Mouse (Mus musculus) intestine, embryonic 14.5 days (tissue): ENCODE measurements at regions not wholly inside any gene's neighbourhood (a gene's known extent, or its start where the extent isn't known, plus 50 kb on each side); places are given as distances from the start of the nearest gene placed in this dataset.

ENCODE experiments used
- ATAC-seq: fragments of 200-750 bp; cut with Nextera tagmentation; replicated peaks from 2 replicates; pipeline ENCODE4 v1.8.0; 2017; ENCODE audit warnings: low read depth, moderate number of reproducible peaks, moderate TSS enrichment, moderate library complexity; ENCODE audit not compliant: low FRiP score, low TSS enrichment
- DNase-seq: peaks from one replicate; pipeline ENCODE4 v3.0.0-alpha.2; 2018; ENCODE audit warnings: low spot score
- H3K27ac ChIP-seq: fragments of 300-500 bp; sonication (generic); 2 replicates; pipeline ENCODE4 v1.5.1; 2014; ENCODE audit warnings: low read depth, mild to moderate bottlenecking, control low read depth
- H3K27me3 ChIP-seq: fragments of 300-500 bp; sonication (generic); replicated peaks from 2 replicates; pipeline ENCODE4 v1.6.1; 2014; ENCODE audit warnings: low read length, control low read depth; ENCODE audit not compliant: control insufficient read depth, insufficient read depth
- H3K36me3 ChIP-seq: fragments of 300-500 bp; sonication (generic); 2 replicates; pipeline ENCODE4 v1.6.1; 2014; ENCODE audit warnings: low read length, control low read depth; ENCODE audit not compliant: control insufficient read depth, insufficient read depth
- H3K4me1 ChIP-seq: fragments of 300-500 bp; sonication (generic); replicated peaks from 2 replicates; pipeline ENCODE4 v1.6.1; 2014; ENCODE audit warnings: low read length, control low read depth, mixed read lengths; ENCODE audit not compliant: control insufficient read depth, insufficient read depth
- H3K4me2 ChIP-seq: fragments of 300-500 bp; sonication (generic); 2 replicates; pipeline ENCODE4 v1.6.1; 2014; ENCODE audit warnings: low read length
- H3K4me3 ChIP-seq: fragments of 300-500 bp; sonication (generic); 2 replicates; pipeline ENCODE4 v1.5.1; 2014; ENCODE audit warnings: low read depth, low read length, control low read depth, mixed read lengths
- H3K9ac ChIP-seq: fragments of 300-500 bp; sonication (generic); 2 replicates; pipeline ENCODE4 v1.6.1; 2014; ENCODE audit warnings: mild to moderate bottlenecking, low read length
- H3K9me3 ChIP-seq: fragments of 300-500 bp; sonication (generic); 2 replicates; pipeline ENCODE4 v1.6.1; 2016; ENCODE audit warnings: low read length, control low read depth; ENCODE audit not compliant: control insufficient read depth
- whole genome bisulfite sequencing: fragments of 180-500 bp; shearing (Covaris S2); extraction: QIAGEN DNeasy Blood & Tissue Kit; methylation state at CpG from one replicate; pipeline ENCODE4 v1.1.7; 2014; 5-methylcytosine and 5-hydroxymethylcytosine counted together

GRCm38 (mm10) chr19:28770419-28770818, 64.4 kb upstream of the Slc1a1 start:
- no peaks in the 10 kb centered on the region for H3K36me3 ChIP-seq
- no peak for ATAC-seq
- no peak overlapping the region for H3K4me2 ChIP-seq
- H3K9ac ChIP-seq: no peak overlapping the region
- no peaks in the 10 kb centered on the region for H3K27me3 ChIP-seq
- WGBS: 82% methylated on average over 12 of the region's 12 CpGs
- no peaks in the 10 kb centered on the region for H3K9me3 ChIP-seq
- H3K27ac ChIP-seq: no peak overlapping the region
- H3K4me1 ChIP-seq: no peaks in the 10 kb centered on the region
- no peak overlapping the region for H3K4me3 ChIP-seq
- DNase-seq: no peak

DNA sequence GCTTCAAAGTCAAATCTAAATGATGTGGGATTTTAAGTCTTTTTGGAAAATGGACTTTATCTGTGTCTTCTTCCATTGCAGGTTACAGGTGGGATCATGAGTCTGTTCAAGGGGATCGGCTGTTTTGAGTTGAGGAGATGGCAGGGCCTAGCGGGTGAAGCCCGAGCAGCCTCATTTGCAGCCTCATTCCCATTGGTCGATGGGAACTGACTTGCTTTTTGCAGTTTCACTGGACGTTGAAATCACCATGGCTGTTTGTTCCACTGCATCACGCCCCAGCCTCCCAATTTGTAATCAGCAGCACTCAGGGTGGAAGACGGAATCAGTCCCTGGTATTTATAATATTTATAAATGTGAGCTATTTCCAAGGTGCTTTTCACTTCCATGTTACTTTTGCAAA, 63.0 kb upstream of the Slc1a1 start:
- no peaks in the 10 kb centered on the region for H3K27me3 ChIP-seq

DNA sequence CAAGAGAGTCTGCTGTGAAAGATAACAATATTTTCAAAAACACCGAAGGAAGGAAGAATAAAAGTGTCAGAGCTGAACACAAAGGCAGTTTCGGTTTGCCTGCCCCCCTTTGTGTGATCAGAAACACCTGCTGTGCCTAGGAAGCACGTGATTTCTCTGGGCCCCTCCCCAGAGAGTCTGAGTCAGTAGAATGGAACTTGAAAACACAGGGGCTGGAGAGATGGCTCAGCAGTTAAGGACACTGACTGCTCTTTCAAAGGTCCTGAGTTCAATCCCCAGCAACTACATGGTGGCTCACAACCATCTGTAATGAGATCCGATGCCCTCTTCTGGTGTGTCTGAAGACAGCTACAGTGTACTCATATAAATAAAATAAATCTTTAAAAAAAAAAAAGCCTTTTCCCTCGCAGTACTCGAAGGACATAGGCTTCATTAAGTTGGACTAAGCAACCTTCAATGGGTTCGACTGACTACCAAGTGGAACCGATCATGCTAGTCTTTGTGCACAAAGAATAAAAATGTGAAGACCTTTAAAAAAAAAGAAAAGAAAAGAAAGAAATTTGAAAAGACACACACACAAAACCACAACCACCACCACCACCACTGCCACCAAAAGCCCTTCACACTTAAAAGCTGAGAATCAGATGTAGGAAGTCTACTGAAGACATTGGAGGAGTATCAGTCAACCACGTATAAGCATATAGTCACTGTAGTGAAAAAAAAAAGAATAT, 61.8 kb upstream of the Slc1a1 start:
- ATAC-seq: no peak
- no peak overlapping the region for H3K9ac ChIP-seq
- DNase-seq: no peak
- H3K9me3 ChIP-seq: no peaks in the 10 kb centered on the region
- no peaks in the 10 kb centered on the region for H3K36me3 ChIP-seq
- no peaks in the 10 kb centered on the region for H3K4me1 ChIP-seq
- WGBS: 56% methylated on average over 9 of the region's 9 CpGs
- no peak overlapping the region for H3K4me3 ChIP-seq
- no peaks in the 10 kb centered on the region for H3K27me3 ChIP-seq
- H3K4me2 ChIP-seq: no peak overlapping the region
- H3K27ac ChIP-seq: no peak overlapping the region

More for the DNA sequence above, 63.0 kb upstream of the Slc1a1 start:
- Histone ChIP-seq H3K27ac (no peak overlapping the region), H3K9ac (no peak overlapping the region), H3K4me2 (no peak overlapping the region), H3K36me3 (no peaks in the 10 kb centered on the region), H3K4me3 (no peak overlapping the region), H3K4me1 (no peaks in the 10 kb centered on the region), H3K9me3 (no peaks in the 10 kb centered on the region)
- ATAC-seq (no peak), DNase-seq (no peak)
- 38% methylated on average over 7 of the region's 7 CpGs for WGBS

GRCm38 (mm10) chr19:28776868-28777267, 58.0 kb upstream of the Slc1a1 start:
- Histone ChIP-seq H3K9me3 (no peaks in the 10 kb centered on the region), H3K4me3 (no peak overlapping the region), H3K27ac (no peak overlapping the region), H3K9ac (no peak overlapping the region), H3K4me1 (no peaks in the 10 kb centered on the region), H3K27me3 (no peaks in the 10 kb centered on the region), H3K4me2 (no peak overlapping the region), H3K36me3 (no peaks in the 10 kb centered on the region)
- DNase-seq (no peak), ATAC-seq (no peak)
- 31% methylated on average over 4 of the region's 4 CpGs for WGBS

DNA sequence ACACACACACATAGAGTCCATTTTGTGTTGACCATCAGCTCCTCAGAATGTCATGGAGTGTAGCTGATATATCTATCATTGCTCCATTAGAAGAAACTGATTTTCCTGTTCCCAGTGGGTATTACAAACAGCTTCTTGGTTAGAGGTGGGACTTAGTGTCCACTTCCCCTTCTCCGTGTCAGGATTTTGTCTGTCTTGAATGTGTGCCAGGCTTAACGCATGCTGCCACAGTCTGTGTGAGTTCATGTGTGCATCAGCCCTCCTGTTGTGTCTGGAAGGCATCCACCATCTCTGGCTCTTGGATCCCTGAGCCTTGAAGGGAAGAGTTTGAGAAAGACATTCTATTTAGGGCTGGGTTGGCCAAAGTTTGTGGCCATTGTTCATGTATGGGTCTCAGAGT, 57.2 kb upstream of the Slc1a1 start:
- ATAC-seq: no peak
- WGBS: 66% methylated on average over 2 of the region's 2 CpGs
- Histone ChIP-seq H3K4me3 (no peak overlapping the region), H3K36me3 (no peaks in the 10 kb centered on the region), H3K27me3 (no peaks in the 10 kb centered on the region), H3K9ac (no peak overlapping the region), H3K9me3 (no peaks in the 10 kb centered on the region), H3K4me2 (no peak overlapping the region), H3K27ac (no peak overlapping the region), H3K4me1 (no peaks in the 10 kb centered on the region)
- no peak for DNase-seq

DNA sequence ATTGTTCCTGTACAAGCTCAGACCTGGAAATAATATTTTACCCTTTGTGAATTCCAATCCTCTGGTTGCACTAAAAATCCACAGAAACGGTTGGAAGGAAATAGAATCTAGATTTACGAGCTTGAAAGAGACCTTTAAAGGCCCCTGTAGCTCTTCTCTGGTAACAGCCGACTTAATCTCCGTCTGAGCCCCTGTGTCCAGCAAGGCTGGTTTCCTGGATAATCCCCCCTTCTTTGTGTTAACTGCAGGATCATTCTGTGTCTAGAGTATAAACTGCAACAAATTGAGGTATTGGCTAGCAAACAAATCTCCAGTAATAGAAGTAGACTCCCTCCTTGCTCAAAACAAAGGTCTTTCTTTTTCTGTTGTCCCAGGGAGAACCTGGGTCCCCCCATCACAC, 56.5 kb upstream of the Slc1a1 start:
- 37% methylated on average over 4 of the region's 4 CpGs for WGBS
- Histone ChIP-seq H3K27ac (no peak overlapping the region), H3K4me3 (no peak overlapping the region), H3K27me3 (no peaks in the 10 kb centered on the region), H3K9ac (no peak overlapping the region), H3K4me2 (no peak overlapping the region), H3K36me3 (no peaks in the 10 kb centered on the region), H3K9me3 (no peaks in the 10 kb centered on the region), H3K4me1 (no peaks in the 10 kb centered on the region)
- DNase-seq: no peak
- ATAC-seq: no peak

- Histone ChIP-seq H3K4me3 (no peak overlapping the region), H3K27me3 (no peaks in the 10 kb centered on the region), H3K27ac (no peak overlapping the region), H3K4me1 (no peaks in the 10 kb centered on the region), H3K9ac (no peak overlapping the region), H3K36me3 (no peaks in the 10 kb centered on the region), H3K4me2 (no peak overlapping the region), H3K9me3 (no peaks in the 10 kb centered on the region)
- WGBS: 90% methylated on average over 2 of the region's 2 CpGs
- DNase-seq: no peak
- no peak for ATAC-seq
Measured at GRCm38 (mm10) chr19:28781971-28782370, 52.9 kb upstream of the Slc1a1 start.
